Mouse (Mus musculus) frontal cortex, adult (tissue): ENCODE measurements around the gene Ace2.
A peak's percentile ranks its signal among the peaks of the same experiment; 100 is the strongest.

Source experiments
- ATAC-seq: cut with Nextera tagmentation; 2 replicates; pipeline ENCODE4 v1.9.2; 2017; ENCODE audit warnings: mild to moderate bottlenecking, moderate library complexity, mixed read lengths; ENCODE audit not compliant: low TSS enrichment

Ace2 gene

GRCm38 (mm10) chrX:164179746-164180145 is 40.6 kb downstream of the Ace2 start:
- peak; percentile 87 for ATAC-seq

- peak; percentile 67; the same call in 1 of the 2 replicates for ATAC-seq
Measured at GRCm38 (mm10) chrX:164183844-164184243, 44.7 kb downstream of the Ace2 start.

- no peak for ATAC-seq
Measured at GRCm38 (mm10) chrX:164189880-164190279, 50.7 kb downstream of the Ace2 start.

DNA sequence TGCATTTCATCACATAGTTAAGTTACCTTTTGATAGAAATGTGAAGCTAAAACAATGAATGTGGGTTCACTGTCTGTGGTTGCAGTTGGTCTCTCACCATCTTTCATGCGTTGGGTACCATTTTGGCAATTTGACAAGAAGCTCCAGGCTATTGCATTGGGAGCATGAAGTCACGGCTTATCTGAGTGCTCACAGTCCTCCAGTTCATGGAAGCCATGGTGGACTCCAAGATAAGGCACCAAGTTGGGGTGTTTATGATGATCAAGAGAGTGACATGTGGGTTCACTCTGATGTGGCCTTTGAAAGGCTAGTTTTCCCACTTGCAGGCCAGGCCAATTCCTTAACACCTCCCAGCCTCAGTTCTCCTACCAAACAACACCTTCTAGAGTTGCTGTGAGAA is 58.5 kb downstream of the Ace2 start:
- no peak for ATAC-seq

DNA sequence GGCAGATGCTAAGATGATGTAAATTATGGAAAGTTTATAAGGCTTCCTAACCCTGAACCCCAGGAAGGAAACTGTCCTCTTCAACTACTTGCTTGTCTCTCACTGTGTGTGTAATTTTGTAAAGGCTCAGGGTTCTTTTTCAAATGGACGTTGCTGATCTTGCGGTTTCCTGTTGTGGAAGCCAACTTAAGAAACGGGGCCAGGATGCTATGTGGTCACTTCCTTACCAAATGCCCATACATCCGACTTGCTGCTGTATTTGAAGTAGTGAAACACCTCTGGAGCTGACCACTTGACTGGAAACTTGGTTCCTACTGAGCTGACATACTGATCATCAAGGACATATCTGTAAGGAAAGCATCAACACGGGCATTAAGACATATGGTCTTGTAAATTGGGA is 61.4 kb downstream of the Ace2 start:
- no peak for ATAC-seq

- no peak for ATAC-seq
Measured at GRCm38 (mm10) chrX:164221989-164222388, 82.9 kb downstream of the Ace2 start.

GRCm38 (mm10) chrX:164233380-164233779 is 94.2 kb downstream of the Ace2 start:
- ATAC-seq, result no peak
